Mouse (Mus musculus): ENCODE measurements around the gene Cyp4a12b. TPM values are rescaled to one million over a fixed set of nuclear protein-coding genes. Genes with fewer than 3 reads are reported as not detected.

Gene Cyp4a12b
- not detected for total RNA-seq (2023)

GRCm38 (mm10) chr4:115411324-115411723 lies at the start of gene Cyp4a12b:
Gene Cyp4a12b (plus strand): TSS chr4:115411624.

GRCm38 (mm10) chr4:115452304-115452703 lies 40.9 kb downstream of the Cyp4a12b start, which contains the start of gene Cyp4a30b:
Gene Cyp4a30b (plus strand): TSS chr4:115452604.

Other genes with a start within 250 kb of the Cyp4a12b start
- not detected for gene Cyp4a29, start 169.5 kb upstream of the Cyp4a12b start, total RNA-seq (2023)
- not detected for gene Cyp4a12a, start 112.6 kb upstream of the Cyp4a12b start, total RNA-seq (2023)
- gene Cyp4a30b, start 41.0 kb downstream of the Cyp4a12b start, total RNA-seq (2023) = not detected
- gene Cyp4a14, start 84.5 kb downstream of the Cyp4a12b start, total RNA-seq (2023) = not detected
- not detected for gene Cyp4a10, start 106.6 kb downstream of the Cyp4a12b start, total RNA-seq (2023)
- gene Cyp4a31, start 152.0 kb downstream of the Cyp4a12b start, total RNA-seq (2023) = not detected
- gene Cyp4a32, start 189.3 kb downstream of the Cyp4a12b start, total RNA-seq (2023) = not detected
- gene Cyp4b1, start 236.1 kb downstream of the Cyp4a12b start, total RNA-seq (2023) = not detected